Mouse (Mus musculus) heart, postnatal 0 days (tissue): ENCODE measurements around the gene C87436. TPM values are rescaled to one million over a fixed set of nuclear protein-coding genes. Genes with fewer than 3 reads are reported as not detected.
"Not testable (repeated sequence)": the region's sequence is repeated elsewhere in the genome, so short reads cannot be mapped to it uniquely, and the experiment has no call there.

Source experiments
- ATAC-seq: fragments of 200-750 bp; cut with Nextera tagmentation; 2 replicates; pipeline ENCODE4 v1.8.0; 2017; ENCODE audit warnings: low read depth, moderate number of reproducible peaks, moderate library complexity; ENCODE audit not compliant: insufficient read depth
- DNase-seq: peaks from one replicate; pipeline ENCODE4 v3.0.0-alpha.2; 2016; ENCODE audit warnings: low spot score
- H3K27ac ChIP-seq: fragments of 300-500 bp; sonication (generic); 2 replicates; pipeline ENCODE4 v1.5.1; 2014; ENCODE audit warnings: low read depth, mild to moderate bottlenecking
- H3K27me3 ChIP-seq: fragments of 300-500 bp; sonication (generic); 2 replicates; pipeline ENCODE4 v1.6.1; 2014; ENCODE audit warnings: low read length, mixed read lengths; ENCODE audit not compliant: control insufficient read depth, insufficient read depth
- H3K36me3 ChIP-seq: fragments of 300-500 bp; sonication (generic); replicated peaks from 2 replicates; pipeline ENCODE4 v1.6.1; 2014; ENCODE audit warnings: low read length, mixed read lengths; ENCODE audit not compliant: control insufficient read depth, insufficient read depth
- H3K4me1 ChIP-seq: fragments of 300-500 bp; sonication (generic); 2 replicates; pipeline ENCODE4 v1.6.1; 2014; ENCODE audit warnings: antibody characterized with exemption; ENCODE audit not compliant: control insufficient read depth, insufficient read depth
- H3K4me2 ChIP-seq: fragments of 300-500 bp; sonication (generic); 2 replicates; pipeline ENCODE4 v1.6.1; 2014; ENCODE audit warnings: low read depth, mild to moderate bottlenecking, low read length, moderate library complexity
- H3K4me3 ChIP-seq: fragments of 300-500 bp; sonication (generic); 2 replicates; pipeline ENCODE4 v1.5.1; 2014; ENCODE audit warnings: low read depth, low read length
- H3K9ac ChIP-seq: fragments of 300-500 bp; sonication (generic); replicated peaks from 2 replicates; pipeline ENCODE4 v1.6.1; 2014; ENCODE audit warnings: low read depth, low read length, mixed read lengths
- H3K9me3 ChIP-seq: fragments of 300-500 bp; sonication (generic); replicated peaks from 2 replicates; pipeline ENCODE4 v1.6.1; 2016; ENCODE audit warnings: low read length; ENCODE audit not compliant: control insufficient read depth
- CTCF ChIP-seq: IDR thresholded peaks from 2 replicates; pipeline ENCODE4 v1.5.1; 2016; ENCODE audit warnings: antibody characterized with exemption, control low read depth, low read depth
- EP300 ChIP-seq: IDR thresholded peaks from 2 replicates; pipeline ENCODE4 v1.6.1; 2016; ENCODE audit warnings: antibody characterized with exemption, low read depth
- WGBS: fragments of 180-500 bp; shearing (Covaris S2); extraction: QIAGEN DNeasy Blood & Tissue Kit; methylation state at CpG from one replicate; pipeline ENCODE4 v1.1.7; 2014; 5-methylcytosine and 5-hydroxymethylcytosine counted together
- polyA plus RNA-seq: library from polyadenylated mRNA; unstranded; fragments of >200 nt; fragmentation: Nextera tagmentation; extraction: Ambion mirVana; gene quantifications from 2 replicates; pipeline ENCODE4 v1.2.1, GENCODE M21; 2015
- total RNA-seq: library from RNA; depleted of rRNA; stranded (reverse); fragments of >200 nt; gene quantifications from 2 replicates; pipeline ENCODE4 v1.2.3, GENCODE M21; 2014; ENCODE audit warnings: low replicate concordance

C87436 gene
- total and polyA plus RNA-seq, 2 experiments from 2014 or later, result 9.9 to 16.4 TPM

DNA sequence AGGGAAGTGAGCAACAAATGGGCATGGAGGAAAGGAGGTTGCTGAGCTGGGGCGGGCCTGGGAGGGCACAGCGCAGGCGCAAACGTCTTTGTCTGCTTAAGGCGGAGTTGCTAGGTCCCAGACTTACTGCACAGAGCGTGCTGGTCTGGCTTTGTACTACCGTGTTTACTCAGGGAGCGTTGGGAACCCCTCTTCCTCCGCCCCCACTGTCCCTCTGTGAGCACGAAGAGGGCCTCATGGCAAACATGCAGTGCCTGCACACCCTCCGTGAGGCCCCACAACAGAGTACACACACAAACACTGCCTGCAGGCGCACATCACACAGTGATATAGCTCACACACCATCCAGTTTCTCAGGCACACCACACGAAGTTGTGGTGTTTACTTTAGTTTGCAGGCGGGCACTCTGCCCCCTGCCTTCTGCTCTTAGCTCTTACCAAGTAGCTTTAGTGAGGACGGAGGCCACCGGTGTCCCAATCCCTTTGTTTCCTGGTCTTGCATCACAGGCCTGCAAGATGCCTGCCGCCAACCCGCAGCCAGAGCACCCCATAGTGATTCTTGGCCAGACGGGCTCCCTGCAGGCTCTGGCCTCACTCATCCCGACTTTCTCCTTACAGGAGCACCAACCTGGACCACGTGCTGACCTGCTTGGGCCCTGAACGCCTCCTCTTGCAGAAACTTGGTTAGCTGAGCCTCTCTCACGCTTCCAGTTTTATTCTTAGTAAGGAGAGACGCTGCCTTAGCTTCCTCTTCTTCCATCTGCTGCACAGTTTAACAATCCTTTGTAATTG, 49.4 kb downstream of the C87436 start:
- peak; percentile 89 for DNase-seq
- no peaks in the 10 kb centered on the region for H3K9me3 ChIP-seq
- peaks cover 20% of the 10 kb centered on the region for H3K4me1 ChIP-seq
- peak overlapping the region; percentile 18 for H3K9ac ChIP-seq
- WGBS, result 3% methylated on average over 24 of the region's 24 CpGs
- ATAC-seq, result peak; percentile 91
- TF ChIP-seq CTCF (peak; percentile 25; the same call in 1 of the 2 replicates), EP300 (0 out of 2 replicates have a peak, but pooled peaks have one; percentile 43)
- H3K4me3 ChIP-seq, result peak overlapping the region; percentile 17
- no peaks in the 10 kb centered on the region for H3K36me3 ChIP-seq
- peak overlapping the region; percentile 94 for H3K27ac ChIP-seq
- H3K27me3 ChIP-seq, result no peaks in the 10 kb centered on the region
- peak overlapping the region; percentile 46 for H3K4me2 ChIP-seq

- no peaks in the 10 kb centered on the region for H3K9me3 ChIP-seq
- H3K9ac ChIP-seq, result peak overlapping the region; percentile 18
- H3K4me2 ChIP-seq, result peak overlapping the region; percentile 46
- peaks cover 20% of the 10 kb centered on the region for H3K4me1 ChIP-seq
- H3K27ac ChIP-seq, result peak overlapping the region; percentile 94
- TF ChIP-seq CTCF (no peak), EP300 (no peak)
- peak overlapping the region; percentile 17 for H3K4me3 ChIP-seq
- H3K27me3 ChIP-seq, result no peaks in the 10 kb centered on the region
- DNase-seq (peak; percentile 36), ATAC-seq (peak; percentile 28; the same call in 1 of the 2 replicates)
- WGBS, result 9% methylated on average over 3 of the region's 3 CpGs
- no peaks in the 10 kb centered on the region for H3K36me3 ChIP-seq
Observed at GRCm38 (mm10) chr6:86488149-86488485, 49.9 kb downstream of the C87436 start.

DNA sequence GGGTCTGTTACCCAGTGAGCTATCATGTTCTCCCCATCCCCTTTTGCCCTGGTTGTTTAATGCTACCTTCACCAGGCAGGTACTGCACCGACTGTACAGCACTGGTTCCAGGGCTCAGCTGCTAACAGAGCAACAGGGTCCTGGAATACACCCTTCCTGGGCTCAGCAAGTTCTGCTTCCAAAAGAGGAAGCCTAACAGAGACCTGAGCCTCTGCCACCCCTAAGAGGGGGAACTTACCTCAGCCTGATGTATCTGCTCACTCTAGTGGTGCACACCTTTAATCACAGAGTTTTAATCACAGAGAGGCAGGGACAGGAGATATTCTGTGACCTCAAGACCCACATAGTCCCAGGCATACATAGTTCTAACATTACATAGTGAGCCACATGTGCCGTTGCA, 51.8 kb downstream of the C87436 start:
- 92% methylated on average over 2 of the region's 2 CpGs for WGBS
- Histone ChIP-seq H3K9me3 (no peaks in the 10 kb centered on the region), H3K4me3 (no peak overlapping the region), H3K9ac (no peak overlapping the region), H3K36me3 (no peaks in the 10 kb centered on the region), H3K27ac (no peak overlapping the region), H3K27me3 (no peaks in the 10 kb centered on the region), H3K4me1 (peaks cover 17% of the 10 kb centered on the region), H3K4me2 (no peak overlapping the region)
- TF ChIP-seq CTCF, result no peak
- no peak for TF ChIP-seq EP300
- DNase-seq (no peak), ATAC-seq (no peak)

- ATAC-seq, H3K27me3 ChIP-seq, H3K36me3 ChIP-seq, H3K9me3 ChIP-seq, H3K9ac ChIP-seq, DNase-seq, H3K27ac ChIP-seq, H3K4me3 ChIP-seq, H3K4me2 ChIP-seq: not testable (repeated sequence)
- 89% methylated on average over 8 of the region's 8 CpGs for WGBS
- peaks cover 17% of the 10 kb centered on the region for H3K4me1 ChIP-seq
Observed at GRCm38 (mm10) chr6:86490413-86490812, 52.2 kb downstream of the C87436 start.

DNA sequence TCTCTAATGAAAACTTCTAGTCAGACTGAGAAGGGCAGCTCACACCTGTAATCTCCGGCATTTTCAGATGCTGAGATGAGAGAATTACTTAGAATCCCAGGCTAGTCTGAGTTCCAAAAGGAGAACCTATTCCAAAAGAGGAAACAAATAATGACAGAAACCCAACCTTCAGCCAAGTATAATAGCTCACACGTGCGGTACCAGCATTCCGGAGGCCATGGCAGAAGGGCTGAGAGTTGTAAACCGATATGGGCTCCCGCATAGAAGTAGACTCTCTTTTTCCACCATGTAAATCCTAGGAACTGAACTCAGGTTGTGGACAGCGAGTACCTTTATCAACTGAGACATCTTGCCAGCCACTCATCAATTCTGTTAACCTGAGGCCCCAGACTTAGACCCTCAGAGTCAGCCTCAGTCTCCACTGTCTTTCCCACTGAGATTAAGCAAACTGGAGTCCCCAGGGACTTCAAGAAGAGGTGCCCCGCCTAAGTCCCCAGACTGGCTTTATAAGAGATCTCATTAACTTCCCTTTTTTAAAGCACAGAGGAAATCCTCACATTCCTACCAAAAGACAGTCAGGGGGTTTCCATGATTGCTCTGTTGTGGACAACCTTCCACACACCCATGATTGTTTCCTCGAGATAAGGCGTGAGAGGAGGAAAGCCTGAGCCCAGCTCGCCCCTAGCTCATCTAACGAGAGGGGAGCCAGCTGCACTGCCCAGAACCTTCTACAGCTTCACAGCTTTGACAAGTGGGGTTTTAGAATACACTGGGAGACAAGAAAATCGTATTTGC, 55.5 kb downstream of the C87436 start:
- H3K27ac ChIP-seq, result peak overlapping the region; percentile 53
- peak; percentile 41; the same call in 1 of the 2 replicates for TF ChIP-seq EP300
- TF ChIP-seq CTCF, result no peak
- H3K27me3 ChIP-seq, result no peaks in the 10 kb centered on the region
- ATAC-seq (no peak), DNase-seq (no peak)
- no peak overlapping the region for H3K4me3 ChIP-seq
- no peaks in the 10 kb centered on the region for H3K36me3 ChIP-seq
- no peaks in the 10 kb centered on the region for H3K9me3 ChIP-seq
- H3K4me2 ChIP-seq, result no peak overlapping the region
- WGBS, result 47% methylated on average over 13 of the region's 13 CpGs
- peaks cover 11% of the 10 kb centered on the region for H3K4me1 ChIP-seq
- H3K9ac ChIP-seq, result no peak overlapping the region
